Mouse (Mus musculus): Measurements from ENCODE around the gene Clmn. TPM values are rescaled to one million over a fixed set of nuclear protein-coding genes. Genes with fewer than 3 reads are reported as not detected.
"Not testable (repeated sequence)": the region's sequence is repeated elsewhere in the genome, so short reads cannot be mapped to it uniquely, and the experiment has no call there.

Clmn gene
- polyA plus RNA-seq, 1 experiment from 2014 or later: 0.49 TPM

DNA sequence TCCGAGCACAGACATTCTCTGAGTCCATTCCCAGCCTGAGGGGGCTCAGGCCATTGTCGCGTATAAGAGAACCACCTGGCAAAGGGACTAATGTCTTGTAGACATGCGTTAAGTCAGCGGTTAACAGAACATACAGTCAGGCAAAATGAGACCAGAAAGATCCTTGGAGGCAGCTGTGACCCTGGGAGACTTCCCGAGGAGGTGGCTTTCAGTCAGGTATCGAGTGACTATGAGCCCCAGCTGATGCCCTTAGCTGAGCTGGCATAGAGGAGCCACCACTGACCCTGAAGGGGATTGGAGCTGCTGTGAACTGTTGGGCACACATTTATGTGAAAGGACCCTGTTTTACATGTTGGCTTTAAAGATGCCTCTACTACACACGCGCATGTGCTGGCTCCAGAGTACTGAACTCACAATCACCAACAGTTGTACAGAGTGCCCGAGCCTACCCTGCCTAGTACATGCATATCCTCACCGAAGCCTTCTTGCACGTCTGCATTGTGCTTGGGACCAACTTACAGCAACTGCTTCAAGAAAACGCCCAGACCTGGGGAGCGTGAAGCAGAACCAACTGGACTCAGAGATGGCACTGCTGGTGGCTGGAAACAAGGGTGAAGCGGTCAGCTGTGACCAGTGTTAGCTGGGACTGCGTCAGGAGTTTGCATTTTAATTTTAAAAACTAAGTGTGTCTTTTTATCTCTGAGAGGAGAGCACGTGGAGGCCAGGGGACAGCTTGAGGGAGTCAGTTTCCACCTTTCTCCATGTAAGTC, 34.0 kb downstream of the Clmn start:
- no peak overlapping the region for H3K9ac ChIP-seq (ENCODE audit: low read length)
- no peak for ATAC-seq (replicated peaks; ENCODE audit: extremely low read depth, insufficient read depth, low FRiP score)
- H3K4me1 ChIP-seq (ENCODE audit: control insufficient read depth, insufficient read depth, low read length): peaks cover 14% of the 10 kb centered on the region
- no peak overlapping the region for H3K4me2 ChIP-seq (ENCODE audit: low read depth, low read length)
- H3K36me3 ChIP-seq (ENCODE audit: control insufficient read depth, insufficient read depth): no peaks in the 10 kb centered on the region
- 74% methylated on average over 17 of the region's 17 CpGs for WGBS
- no peak overlapping the region for H3K27ac ChIP-seq (ENCODE audit: low read length)
- no peaks in the 10 kb centered on the region for H3K27me3 ChIP-seq (ENCODE audit: control insufficient read depth, insufficient read depth, low read length)
- no peak overlapping the region for H3K4me3 ChIP-seq (ENCODE audit: low read length)
- no peaks in the 10 kb centered on the region for H3K9me3 ChIP-seq (replicated peaks; ENCODE audit: control insufficient read depth, low read length)

DNA sequence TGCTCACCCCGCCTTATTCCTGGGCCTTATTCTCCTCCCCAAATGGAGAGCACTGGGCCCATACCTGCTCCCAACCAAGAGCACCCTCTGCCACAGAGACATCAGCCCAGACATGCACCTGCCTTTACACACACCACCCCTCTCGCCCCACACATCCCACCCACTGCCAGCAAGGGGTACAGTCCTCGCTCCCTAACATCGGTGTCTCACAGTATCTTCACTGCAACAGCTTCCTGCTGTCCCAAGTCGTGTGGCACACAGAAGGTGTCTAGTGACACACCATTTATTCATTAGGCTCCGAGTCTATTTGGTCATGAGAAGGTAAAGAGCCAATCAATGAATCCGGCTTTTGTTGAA, 34.6 kb downstream of the Clmn start:
- H3K27ac ChIP-seq (ENCODE audit: low read length): no peak overlapping the region
- 66% methylated on average over 7 of the region's 7 CpGs for WGBS
- H3K9me3 ChIP-seq (replicated peaks; ENCODE audit: control insufficient read depth, low read length): no peaks in the 10 kb centered on the region
- H3K36me3 ChIP-seq (ENCODE audit: control insufficient read depth, insufficient read depth): no peaks in the 10 kb centered on the region
- no peak overlapping the region for H3K9ac ChIP-seq (ENCODE audit: low read length)
- no peak overlapping the region for H3K4me3 ChIP-seq (ENCODE audit: low read length)
- H3K4me1 ChIP-seq (ENCODE audit: control insufficient read depth, insufficient read depth, low read length): peaks cover 17% of the 10 kb centered on the region
- no peak for ATAC-seq (replicated peaks; ENCODE audit: extremely low read depth, insufficient read depth, low FRiP score)
- H3K27me3 ChIP-seq (ENCODE audit: control insufficient read depth, insufficient read depth, low read length): no peaks in the 10 kb centered on the region
- no peak overlapping the region for H3K4me2 ChIP-seq (ENCODE audit: low read depth, low read length)

DNA sequence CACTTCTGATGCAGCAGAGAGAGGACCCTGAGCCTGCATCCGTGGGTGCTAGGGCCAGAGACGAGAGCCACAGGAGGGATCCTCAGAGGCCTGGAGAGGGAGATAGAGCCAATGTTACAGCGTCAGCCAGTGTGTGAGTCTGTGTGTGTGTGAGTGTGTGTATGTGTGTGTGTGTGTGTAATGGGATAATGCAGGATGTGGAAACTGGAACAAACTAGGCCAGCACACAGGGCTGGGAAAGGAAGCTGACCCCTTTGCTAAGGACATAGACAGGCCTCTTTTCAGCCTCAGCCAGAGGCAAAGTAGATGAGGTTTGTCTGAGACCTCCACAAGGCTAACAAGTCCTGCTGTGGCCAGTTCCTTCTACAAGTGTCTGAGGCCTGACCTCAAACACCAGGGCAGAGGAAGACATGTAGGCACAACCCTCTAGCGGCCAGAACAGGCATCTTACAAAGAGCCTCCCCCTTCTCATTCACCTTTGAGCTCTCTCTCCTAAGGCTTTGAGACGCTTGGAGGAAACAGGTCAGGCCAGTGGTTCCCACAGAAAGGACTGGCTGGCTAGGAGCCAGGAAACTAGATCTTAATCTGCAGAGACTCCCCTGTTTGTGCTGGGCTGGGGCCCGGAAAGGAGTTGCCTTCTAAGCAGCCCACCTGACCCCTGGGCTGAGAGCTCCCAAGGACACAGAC, 35.1 kb downstream of the Clmn start:
- H3K27me3 ChIP-seq (ENCODE audit: control insufficient read depth, insufficient read depth, low read length): no peaks in the 10 kb centered on the region
- 34% methylated on average over 6 of the region's 6 CpGs for WGBS

DNA sequence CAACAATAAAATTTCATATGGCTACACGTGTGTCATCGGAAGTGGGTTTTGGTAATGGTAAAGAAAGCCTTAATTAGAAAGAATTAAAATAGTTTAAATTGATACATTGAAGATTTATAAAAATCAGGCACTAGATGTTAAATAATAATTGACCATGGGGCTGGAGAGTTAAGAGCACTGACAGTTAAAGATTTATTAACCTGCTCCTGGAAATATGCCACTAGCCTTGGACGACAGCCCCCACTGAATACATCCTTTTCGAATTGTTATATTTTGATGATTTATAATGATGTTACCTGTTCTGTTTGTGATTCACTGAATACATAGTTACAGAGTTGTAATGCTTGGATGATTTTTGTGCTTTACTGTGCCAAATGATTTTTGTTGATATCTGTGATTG, 35.9 kb downstream of the Clmn start:
- not testable (repeated sequence) for H3K4me2 ChIP-seq (ENCODE audit: low read depth, low read length); H3K27me3 ChIP-seq (ENCODE audit: control insufficient read depth, insufficient read depth, low read length); H3K27ac ChIP-seq (ENCODE audit: low read length); ATAC-seq (replicated peaks; ENCODE audit: extremely low read depth, insufficient read depth, low FRiP score); H3K4me3 ChIP-seq (ENCODE audit: low read length); H3K9me3 ChIP-seq (replicated peaks; ENCODE audit: control insufficient read depth, low read length); H3K36me3 ChIP-seq (ENCODE audit: control insufficient read depth, insufficient read depth); H3K9ac ChIP-seq (ENCODE audit: low read length)
- peaks cover 30% of the 10 kb centered on the region for H3K4me1 ChIP-seq (ENCODE audit: control insufficient read depth, insufficient read depth, low read length)
- WGBS: 80% methylated on average over 4 of the region's 4 CpGs

More for the DNA sequence above, 35.1 kb downstream of the Clmn start:
- Histone ChIP-seq H3K9me3 (replicated peaks; ENCODE audit: control insufficient read depth, low read length) (no peaks in the 10 kb centered on the region), H3K4me1 (ENCODE audit: control insufficient read depth, insufficient read depth, low read length) (peaks cover 22% of the 10 kb centered on the region), H3K27ac (ENCODE audit: low read length) (no peak overlapping the region), H3K9ac (ENCODE audit: low read length) (peak overlapping the region; percentile 12; the same call in 1 of the 2 replicates), H3K36me3 (ENCODE audit: control insufficient read depth, insufficient read depth) (no peaks in the 10 kb centered on the region), H3K4me3 (ENCODE audit: low read length) (no peak overlapping the region), H3K4me2 (ENCODE audit: low read depth, low read length) (no peak overlapping the region)
- peak; percentile 47 for ATAC-seq (replicated peaks; ENCODE audit: extremely low read depth, insufficient read depth, low FRiP score)

DNA sequence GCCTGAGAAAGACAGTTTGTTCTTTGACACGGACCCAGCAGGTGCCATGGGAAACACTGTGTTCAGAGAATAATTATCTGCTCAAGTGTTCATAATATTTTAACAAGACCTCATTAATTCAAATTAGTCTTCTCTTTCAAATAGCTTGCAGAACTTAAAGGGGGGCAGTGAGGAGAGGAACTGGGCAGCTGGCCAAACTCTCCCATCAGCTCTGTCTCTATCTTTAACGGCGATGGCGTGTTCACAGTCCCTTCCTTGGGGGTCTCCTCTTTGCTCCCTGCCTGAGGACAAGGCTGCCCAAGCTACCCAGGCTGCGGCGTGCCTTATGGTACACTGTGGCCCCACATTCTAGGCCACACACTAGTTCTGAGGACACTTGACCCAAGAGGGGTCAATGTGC, 37.2 kb downstream of the Clmn start:
- no peaks in the 10 kb centered on the region; the same call in 1 of the 2 replicates for H3K27me3 ChIP-seq (ENCODE audit: control insufficient read depth, insufficient read depth, low read length)
- H3K27ac ChIP-seq (ENCODE audit: low read length): no peak overlapping the region
- 50% methylated on average over 6 of the region's 6 CpGs for WGBS
- H3K4me2 ChIP-seq (ENCODE audit: low read depth, low read length): no peak overlapping the region
- no peaks in the 10 kb centered on the region for H3K36me3 ChIP-seq (ENCODE audit: control insufficient read depth, insufficient read depth)
- ATAC-seq (replicated peaks; ENCODE audit: extremely low read depth, insufficient read depth, low FRiP score): no peak
- no peak overlapping the region for H3K4me3 ChIP-seq (ENCODE audit: low read length)
- H3K4me1 ChIP-seq (ENCODE audit: control insufficient read depth, insufficient read depth, low read length): peaks cover 35% of the 10 kb centered on the region
- H3K9me3 ChIP-seq (replicated peaks; ENCODE audit: control insufficient read depth, low read length): no peaks in the 10 kb centered on the region
- H3K9ac ChIP-seq (ENCODE audit: low read length): no peak overlapping the region

DNA sequence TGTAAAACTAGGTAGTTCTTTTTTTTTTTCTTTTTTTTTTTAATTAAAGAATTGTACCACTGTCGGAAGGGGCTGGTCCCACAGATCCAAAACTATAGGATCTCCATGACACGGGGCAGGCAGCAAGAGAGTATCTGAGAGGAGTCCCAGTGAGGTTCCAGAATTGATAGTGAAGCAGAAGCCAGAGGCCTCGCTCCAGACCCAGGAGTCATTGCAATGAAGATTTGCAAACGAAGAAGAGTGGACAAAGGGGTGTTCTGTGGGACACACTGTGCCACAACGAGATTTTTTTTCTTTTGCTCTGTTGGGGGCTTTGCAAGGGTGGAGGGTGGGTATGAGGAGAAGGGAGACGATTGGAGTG, 40.0 kb downstream of the Clmn start:
- H3K9me3 ChIP-seq (replicated peaks; ENCODE audit: control insufficient read depth, low read length): no peaks in the 10 kb centered on the region
- ATAC-seq (replicated peaks; ENCODE audit: extremely low read depth, insufficient read depth, low FRiP score): no peak
- peaks cover 33% of the 10 kb centered on the region for H3K4me1 ChIP-seq (ENCODE audit: control insufficient read depth, insufficient read depth, low read length)
- H3K4me3 ChIP-seq (ENCODE audit: low read length): no peak overlapping the region
- H3K9ac ChIP-seq (ENCODE audit: low read length): no peak overlapping the region
- no peaks in the 10 kb centered on the region for H3K36me3 ChIP-seq (ENCODE audit: control insufficient read depth, insufficient read depth)
- peak overlapping the region; percentile 42 for H3K4me2 ChIP-seq (ENCODE audit: low read depth, low read length)
- peak overlapping the region; percentile 63 for H3K27ac ChIP-seq (ENCODE audit: low read length)
- H3K27me3 ChIP-seq (ENCODE audit: control insufficient read depth, insufficient read depth, low read length): peaks cover 4% of the 10 kb centered on the region; the same call in 1 of the 2 replicates
- 25% methylated on average over 6 of the region's 6 CpGs for WGBS

DNA sequence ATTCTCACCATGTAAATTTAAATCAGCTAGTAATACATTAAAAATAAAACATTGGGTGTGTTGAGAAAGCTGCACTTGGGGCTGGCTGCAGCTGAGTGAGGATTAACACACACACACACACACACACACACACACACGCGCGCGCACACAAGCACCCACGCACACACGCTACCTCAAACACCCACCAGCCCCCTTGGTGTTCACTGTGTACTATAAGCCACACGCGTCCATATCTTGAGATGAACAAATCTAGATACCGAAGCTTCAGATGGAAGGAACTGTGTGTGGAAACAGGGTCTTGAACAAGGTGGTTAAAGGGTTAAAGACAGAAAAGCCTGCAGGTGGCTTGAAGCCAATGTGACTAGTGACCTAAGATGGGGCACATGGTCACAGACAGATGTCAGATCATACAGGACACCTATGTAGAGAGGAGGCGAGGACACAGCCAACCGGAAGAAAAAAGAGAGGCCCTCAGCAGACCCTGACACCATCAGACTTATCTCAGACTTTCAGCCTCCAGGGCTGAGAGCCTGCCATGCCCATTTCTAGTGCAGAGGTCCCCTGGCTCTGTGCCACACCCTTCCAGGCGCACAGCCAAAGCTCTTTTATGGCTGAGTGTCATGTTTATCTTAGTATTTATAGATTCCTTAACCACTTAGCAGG, 40.5 kb downstream of the Clmn start:
- WGBS: 39% methylated on average over 12 of the region's 12 CpGs
- H3K9me3 ChIP-seq (replicated peaks; ENCODE audit: control insufficient read depth, low read length): no peaks in the 10 kb centered on the region
- peaks cover 4% of the 10 kb centered on the region; the same call in 1 of the 2 replicates for H3K27me3 ChIP-seq (ENCODE audit: control insufficient read depth, insufficient read depth, low read length)
- H3K27ac ChIP-seq (ENCODE audit: low read length): peak overlapping the region; percentile 81
- no peak overlapping the region for H3K9ac ChIP-seq (ENCODE audit: low read length)
- peaks cover 34% of the 10 kb centered on the region for H3K4me1 ChIP-seq (ENCODE audit: control insufficient read depth, insufficient read depth, low read length)
- H3K36me3 ChIP-seq (ENCODE audit: control insufficient read depth, insufficient read depth): no peaks in the 10 kb centered on the region
- ATAC-seq (replicated peaks; ENCODE audit: extremely low read depth, insufficient read depth, low FRiP score): peak; percentile 95
- peak overlapping the region; percentile 43 for H3K4me2 ChIP-seq (ENCODE audit: low read depth, low read length)
- no peak overlapping the region for H3K4me3 ChIP-seq (ENCODE audit: low read length)

DNA sequence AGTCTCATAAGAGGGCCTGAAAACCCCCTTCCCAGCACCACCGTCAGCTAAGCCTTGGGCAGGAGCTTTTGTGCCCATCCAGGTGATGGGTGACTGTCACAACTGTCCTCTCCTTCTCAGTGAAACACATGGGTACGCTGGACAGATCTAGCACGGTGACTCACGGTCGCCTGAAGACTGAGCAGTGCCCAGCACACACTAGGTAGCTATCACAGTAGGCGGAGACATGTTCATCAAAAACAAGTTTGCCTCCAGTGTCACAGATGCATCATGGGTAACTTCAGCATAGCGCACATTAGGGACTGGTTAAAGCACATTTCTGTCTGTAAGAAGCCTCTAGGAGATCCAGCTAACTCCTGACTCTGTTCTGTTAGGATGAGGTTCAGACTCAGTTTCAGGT, 41.2 kb downstream of the Clmn start:
- ATAC-seq (replicated peaks; ENCODE audit: extremely low read depth, insufficient read depth, low FRiP score): no peak
- Histone ChIP-seq H3K9ac (ENCODE audit: low read length) (no peak overlapping the region), H3K4me1 (ENCODE audit: control insufficient read depth, insufficient read depth, low read length) (peaks cover 40% of the 10 kb centered on the region), H3K27me3 (ENCODE audit: control insufficient read depth, insufficient read depth, low read length) (peaks cover 4% of the 10 kb centered on the region; the same call in 1 of the 2 replicates), H3K27ac (ENCODE audit: low read length) (no peak overlapping the region), H3K4me2 (ENCODE audit: low read depth, low read length) (no peak overlapping the region), H3K9me3 (replicated peaks; ENCODE audit: control insufficient read depth, low read length) (no peaks in the 10 kb centered on the region), H3K36me3 (ENCODE audit: control insufficient read depth, insufficient read depth) (no peaks in the 10 kb centered on the region), H3K4me3 (ENCODE audit: low read length) (no peak overlapping the region)
- WGBS: 85% methylated on average over 7 of the region's 7 CpGs
